Mouse (Mus musculus) E14TG2a.4 (cell line): ENCODE results near the gene Ssh1.

ENCODE experiments used
- H3K27me3 ChIP-seq: 2 replicates; pipeline ENCODE4 v1.6.1; 2014; ENCODE audit warnings: low read length, control low read depth; ENCODE audit not compliant: insufficient read depth
- H3K36me3 ChIP-seq: 2 replicates; pipeline ENCODE4 v1.6.1; 2014; ENCODE audit warnings: low read length, control low read depth; ENCODE audit not compliant: insufficient read depth
- H3K4me1 ChIP-seq: replicated peaks from 2 replicates; pipeline ENCODE4 v1.6.1; 2014; ENCODE audit warnings: low read depth, low read length, control low read depth
- H3K4me3 ChIP-seq: replicated peaks from 2 replicates; pipeline ENCODE4 v1.5.1; 2014; ENCODE audit warnings: mild to moderate bottlenecking, low read length
- H3K9me3 ChIP-seq: 2 replicates; pipeline ENCODE4 v1.6.1; 2014; ENCODE audit warnings: low read length, control low read depth
- CTCF ChIP-seq: conservative IDR thresholded peaks from 2 replicates; pipeline ENCODE4 v1.5.1; 2014; ENCODE audit warnings: low read length
- NANOG ChIP-seq: IDR thresholded peaks from 2 replicates; pipeline ENCODE4 v1.6.1; 2014; ENCODE audit warnings: borderline replicate concordance, low read length, mixed read lengths
- POU5F1 ChIP-seq: IDR thresholded peaks from 2 replicates; pipeline ENCODE4 v1.6.1; 2014; ENCODE audit warnings: low read length, borderline replicate concordance

Gene Ssh1

DNA sequence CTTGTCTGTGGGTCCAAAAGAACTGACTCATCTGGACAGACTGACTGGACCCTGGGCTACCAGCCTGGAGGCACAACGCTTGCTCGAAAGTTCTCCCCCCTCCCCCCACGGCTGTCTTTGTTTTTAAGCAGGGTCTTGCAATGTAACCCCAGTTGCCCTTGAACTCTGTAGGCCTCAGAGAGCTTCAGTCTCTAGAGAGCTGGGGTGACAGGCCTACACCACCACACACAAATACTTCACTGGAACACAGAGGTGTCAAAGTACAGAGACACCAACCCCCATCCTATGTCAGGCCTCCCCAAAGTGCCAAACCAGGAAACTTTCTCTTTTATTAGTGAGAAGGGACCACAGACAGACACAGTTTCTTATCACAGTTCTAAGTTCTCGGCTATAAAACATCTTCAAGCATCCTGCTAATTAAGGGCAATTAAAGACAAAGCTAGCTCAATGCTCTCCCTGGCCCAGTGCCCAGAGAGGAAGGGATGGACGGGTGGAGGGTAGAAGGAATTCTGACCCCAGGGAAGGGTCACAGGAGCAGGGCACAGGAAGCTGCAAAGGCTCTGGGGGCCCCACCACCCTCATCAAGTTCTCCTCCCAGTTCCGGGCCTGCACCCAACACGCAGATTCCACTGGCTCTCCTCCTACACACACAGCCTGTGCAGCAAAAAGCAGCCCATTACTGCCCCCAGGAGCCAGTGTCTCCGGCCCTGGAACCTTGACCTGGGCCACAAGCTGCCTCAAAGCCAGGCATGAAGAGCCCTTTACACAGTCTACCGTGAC, 7.3 kb downstream of the Ssh1 start:
- no peaks in the 10 kb centered on the region for H3K27me3 ChIP-seq
- H3K9me3 ChIP-seq = no peaks in the 10 kb centered on the region
- TF ChIP-seq NANOG (no peak), CTCF (no peak), POU5F1 (no peak)
- H3K4me1 ChIP-seq = peaks cover 60% of the 10 kb centered on the region
- no peak overlapping the region; the same call in 1 of the 2 replicates for H3K4me3 ChIP-seq
- peaks cover 21% of the 10 kb centered on the region for H3K36me3 ChIP-seq

- Histone ChIP-seq H3K9me3 (no peaks in the 10 kb centered on the region), H3K4me3 (no peak overlapping the region), H3K4me1 (peaks cover 59% of the 10 kb centered on the region), H3K36me3 (peaks cover 26% of the 10 kb centered on the region), H3K27me3 (no peaks in the 10 kb centered on the region)
- TF ChIP-seq CTCF (no peak), POU5F1 (no peak), NANOG (no peak)
These were observed 8.0 kb downstream of the Ssh1 start for GRCm38 (mm10) chr5:113985737-113986136.

DNA sequence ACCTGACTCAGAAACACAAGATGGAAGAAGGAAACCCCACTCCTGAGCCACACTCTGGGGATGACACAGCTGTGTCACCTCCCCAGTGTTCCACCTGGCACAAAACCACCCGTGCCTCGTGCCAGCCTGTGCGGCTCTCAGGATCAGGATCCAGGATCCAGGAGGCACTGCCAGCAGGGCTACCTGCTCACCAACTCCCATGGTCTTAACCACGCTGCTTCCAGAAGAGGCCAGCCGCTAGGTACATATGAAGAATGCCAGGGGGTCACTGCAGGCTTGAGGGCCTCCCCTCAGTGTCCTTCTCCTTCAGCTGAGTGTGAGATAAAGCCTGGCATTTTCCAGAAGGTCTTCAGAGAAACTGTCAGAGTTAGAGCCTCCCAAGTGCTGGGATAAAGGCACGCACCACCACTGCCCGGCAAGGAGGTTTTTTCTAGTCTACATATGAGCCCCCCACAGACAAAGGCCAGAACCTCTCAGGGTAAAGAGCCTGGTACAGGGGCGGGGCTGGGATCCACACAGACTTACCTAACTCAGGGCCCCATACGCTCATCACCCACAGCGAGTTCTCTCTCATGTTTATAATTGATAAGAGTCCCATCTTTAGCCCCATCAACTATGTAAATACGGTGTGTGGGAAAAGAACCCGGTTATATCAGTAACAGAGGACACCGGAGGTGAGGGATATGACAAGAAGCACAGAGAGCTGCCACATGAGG, 9.5 kb downstream of the Ssh1 start:
- TF ChIP-seq POU5F1 (no peak), CTCF (no peak), NANOG (no peak)

DNA sequence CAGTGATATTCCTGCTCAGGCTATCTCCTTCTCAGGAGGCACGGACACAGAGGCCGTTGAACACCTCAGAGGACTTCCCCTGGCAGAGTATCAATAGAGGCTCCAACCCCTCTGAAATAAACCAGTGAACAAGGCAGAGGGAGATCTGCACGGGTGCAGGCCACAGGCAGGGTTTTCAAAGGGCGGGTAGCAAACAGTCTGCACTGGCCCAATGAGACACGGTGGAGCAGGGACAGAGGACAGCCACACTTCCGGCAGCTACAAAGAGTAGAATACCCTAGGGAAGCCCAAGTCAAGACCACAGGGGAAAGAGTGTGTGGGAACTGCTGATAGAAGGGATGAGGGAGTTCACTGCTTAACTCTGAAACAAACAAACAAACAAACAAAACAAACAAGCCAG, 10.2 kb downstream of the Ssh1 start:
- TF ChIP-seq CTCF (no peak), NANOG (no peak), POU5F1 (no peak)
- H3K4me3 ChIP-seq = no peak overlapping the region
- peaks cover 68% of the 10 kb centered on the region for H3K4me1 ChIP-seq
- peaks cover 18% of the 10 kb centered on the region; the same call in 1 of the 2 replicates for H3K36me3 ChIP-seq
- H3K9me3 ChIP-seq = no peaks in the 10 kb centered on the region
- no peaks in the 10 kb centered on the region for H3K27me3 ChIP-seq

More for the DNA sequence above, 9.5 kb downstream of the Ssh1 start:
- Histone ChIP-seq H3K36me3 (peaks cover 22% of the 10 kb centered on the region), H3K27me3 (no peaks in the 10 kb centered on the region), H3K4me1 (peaks cover 65% of the 10 kb centered on the region), H3K4me3 (no peak overlapping the region), H3K9me3 (no peaks in the 10 kb centered on the region)

DNA sequence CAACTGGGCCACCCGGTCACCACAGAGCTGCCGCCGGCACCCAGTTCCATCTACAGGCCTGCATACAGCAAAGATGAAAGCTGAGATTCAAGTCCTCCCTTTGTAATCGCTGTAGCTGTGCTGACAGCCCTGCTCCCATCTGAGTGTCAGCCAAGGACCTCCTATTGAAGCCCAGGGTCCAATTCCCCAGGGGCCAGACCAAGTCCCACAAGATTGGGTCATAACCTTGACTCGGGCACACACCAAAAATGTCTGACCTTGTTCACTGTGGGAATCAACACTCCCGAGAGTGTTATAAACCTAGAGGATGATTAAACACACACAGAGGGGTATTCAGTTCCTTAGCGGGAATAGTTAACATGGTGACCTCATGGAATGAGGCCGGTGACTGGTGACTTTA, 11.9 kb downstream of the Ssh1 start:
- Histone ChIP-seq H3K36me3 (peaks cover 32% of the 10 kb centered on the region; the same call in 1 of the 2 replicates), H3K4me1 (peaks cover 74% of the 10 kb centered on the region), H3K4me3 (no peak overlapping the region), H3K9me3 (no peaks in the 10 kb centered on the region), H3K27me3 (no peaks in the 10 kb centered on the region)
- TF ChIP-seq POU5F1 = no peak
- TF ChIP-seq NANOG = no peak
- TF ChIP-seq CTCF = no peak

DNA sequence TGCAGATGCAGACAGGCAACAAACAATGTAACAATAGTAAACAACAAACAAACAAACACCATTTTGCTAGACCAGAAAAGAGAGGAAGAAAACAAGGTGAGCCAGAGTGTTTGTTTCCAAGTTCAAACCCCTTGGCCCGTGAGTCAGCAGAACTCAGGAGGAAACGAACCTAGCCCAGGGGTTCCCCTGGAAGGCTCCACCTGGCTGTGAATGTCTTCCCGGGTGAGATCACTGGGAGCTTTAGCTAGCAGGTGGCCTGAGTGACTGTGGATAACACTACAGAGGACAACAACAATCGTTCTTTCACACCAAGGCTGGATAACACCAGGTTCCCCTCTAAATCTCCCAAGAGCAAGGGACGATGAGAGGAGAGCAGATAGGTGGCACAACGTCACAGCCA, 12.5 kb downstream of the Ssh1 start:
- TF ChIP-seq NANOG (no peak), POU5F1 (no peak), CTCF (no peak)
- no peak overlapping the region for H3K4me3 ChIP-seq
- no peaks in the 10 kb centered on the region for H3K27me3 ChIP-seq

GRCm38 (mm10) chr5:113980511-113980910, 13.2 kb downstream of the Ssh1 start:
- H3K4me1 ChIP-seq = peaks cover 74% of the 10 kb centered on the region
- no peaks in the 10 kb centered on the region for H3K27me3 ChIP-seq
- no peak for TF ChIP-seq POU5F1
- no peak for TF ChIP-seq CTCF
- no peak for TF ChIP-seq NANOG

More for the DNA sequence above, 12.5 kb downstream of the Ssh1 start:
- H3K36me3 ChIP-seq = peaks cover 32% of the 10 kb centered on the region; the same call in 1 of the 2 replicates
- no peaks in the 10 kb centered on the region for H3K9me3 ChIP-seq
- H3K4me1 ChIP-seq = peaks cover 74% of the 10 kb centered on the region

DNA sequence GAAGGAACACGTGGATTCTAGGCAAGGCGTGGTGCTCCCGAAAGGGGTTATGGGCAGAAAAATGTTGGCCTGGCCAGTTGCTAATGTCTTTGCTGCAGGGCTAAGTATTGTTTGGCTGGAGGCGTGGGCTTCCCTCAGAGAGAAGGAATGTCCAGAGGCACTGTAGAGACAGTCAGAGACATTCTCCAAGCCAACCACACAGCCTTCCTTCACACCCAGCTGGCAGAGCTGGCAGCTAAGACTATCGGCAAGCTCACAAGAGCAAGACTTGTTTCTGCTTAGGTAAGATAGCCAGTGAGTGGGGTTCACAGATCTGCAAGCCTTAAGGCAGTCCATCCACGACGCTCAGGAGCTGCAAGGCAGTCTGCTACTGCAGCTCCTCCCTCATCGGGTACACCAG, 16.4 kb downstream of the Ssh1 start:
- H3K4me3 ChIP-seq = no peak overlapping the region
- TF ChIP-seq NANOG (no peak), CTCF (no peak), POU5F1 (no peak)
- peaks cover 91% of the 10 kb centered on the region for H3K4me1 ChIP-seq
- no peaks in the 10 kb centered on the region for H3K9me3 ChIP-seq
- H3K27me3 ChIP-seq = no peaks in the 10 kb centered on the region
- H3K36me3 ChIP-seq = peaks cover 32% of the 10 kb centered on the region; the same call in 1 of the 2 replicates

More at GRCm38 (mm10) chr5:113980511-113980910, 13.2 kb downstream of the Ssh1 start:
- Histone ChIP-seq H3K36me3 (peaks cover 32% of the 10 kb centered on the region; the same call in 1 of the 2 replicates), H3K9me3 (no peaks in the 10 kb centered on the region), H3K4me3 (peak overlapping the region; percentile 7; the same call in 1 of the 2 replicates)
